Mouse (Mus musculus) hindbrain, postnatal 0 days (tissue): ENCODE results near the gene Inhbc. TPM values are rescaled to one million over a fixed set of nuclear protein-coding genes. Genes with fewer than 3 reads are reported as not detected.

Experiments
- ATAC-seq: fragments of 200-750 bp; cut with Nextera tagmentation; 2 replicates; pipeline ENCODE4 v1.8.0; 2017; ENCODE audit warnings: mild to moderate bottlenecking, moderate TSS enrichment, moderate library complexity
- DNase-seq: peaks from one replicate; pipeline ENCODE4 v3.0.0-alpha.2; 2015; ENCODE audit warnings: low spot score
- H3K27ac ChIP-seq: fragments of 300-500 bp; sonication (generic); 2 replicates; pipeline ENCODE4 v1.5.1; 2014; ENCODE audit warnings: mild to moderate bottlenecking
- H3K27me3 ChIP-seq: fragments of 300-500 bp; sonication (generic); 2 replicates; pipeline ENCODE4 v1.6.1; 2014; ENCODE audit warnings: low read length, mixed read lengths; ENCODE audit not compliant: insufficient read depth
- H3K36me3 ChIP-seq: fragments of 300-500 bp; sonication (generic); 2 replicates; pipeline ENCODE4 v1.6.1; 2014; ENCODE audit warnings: low read length, mixed read lengths; ENCODE audit not compliant: insufficient read depth
- H3K4me1 ChIP-seq: fragments of 300-500 bp; sonication (generic); 2 replicates; pipeline ENCODE4 v1.6.1; 2014; ENCODE audit warnings: antibody characterized with exemption, low read length, mixed read lengths; ENCODE audit not compliant: insufficient read depth
- H3K4me2 ChIP-seq: fragments of 300-500 bp; sonication (generic); 2 replicates; pipeline ENCODE4 v1.6.1; 2014; ENCODE audit warnings: low read depth, mild to moderate bottlenecking, low read length, moderate library complexity, mixed read lengths
- H3K4me3 ChIP-seq: fragments of 300-500 bp; sonication (generic); 2 replicates; pipeline ENCODE4 v1.5.1; 2014; ENCODE audit warnings: low read length
- H3K9ac ChIP-seq: fragments of 300-500 bp; sonication (generic); replicated peaks from 2 replicates; pipeline ENCODE4 v1.6.1; 2014; ENCODE audit warnings: mild to moderate bottlenecking, low read length, moderate library complexity, mixed read lengths
- H3K9me3 ChIP-seq: fragments of 300-500 bp; sonication (generic); 2 replicates; pipeline ENCODE4 v1.6.1; 2016; ENCODE audit warnings: low read length, mixed read lengths
- CTCF ChIP-seq: IDR thresholded peaks from 2 replicates; pipeline ENCODE4 v1.5.1; 2016; ENCODE audit warnings: antibody characterized with exemption, control low read depth, low read depth
- WGBS: fragments of 180-500 bp; shearing (Covaris S2); extraction: QIAGEN DNeasy Blood & Tissue Kit; methylation state at CpG from one replicate; pipeline ENCODE4 v1.1.7; 2014; 5-methylcytosine and 5-hydroxymethylcytosine counted together
- polyA plus RNA-seq: library from polyadenylated mRNA; unstranded; fragments of >200 nt; fragmentation: Nextera tagmentation; extraction: Ambion mirVana; gene quantifications from 2 replicates; pipeline ENCODE4 v1.2.1, GENCODE M21; 2015
- total RNA-seq: library from RNA; depleted of rRNA; stranded (reverse); fragments of >200 nt; gene quantifications from 2 replicates; pipeline ENCODE4 v1.2.3, GENCODE M21; 2014

Inhbc gene
- total and polyA plus RNA-seq, 2 experiments from 2014 or later: not detected

- 0 out of 2 replicates have a peak overlapping the region, but pooled peaks have one; percentile 28 for H3K9ac ChIP-seq
- peaks cover 11% of the 10 kb centered on the region for H3K4me1 ChIP-seq
- H3K36me3 ChIP-seq: no peaks in the 10 kb centered on the region
- H3K4me3 ChIP-seq: peak overlapping the region; percentile 37
- no peaks in the 10 kb centered on the region for H3K9me3 ChIP-seq
- H3K4me2 ChIP-seq: peak overlapping the region; percentile 68
- WGBS: under 1% methylated on average over 31 of the region's 31 CpGs
- peak; percentile 84 for ATAC-seq
- TF ChIP-seq CTCF: peak; percentile 95
- peak overlapping the region; percentile 48; the same call in 1 of the 2 replicates for H3K27ac ChIP-seq
- peak; percentile 96 for DNase-seq
- H3K27me3 ChIP-seq: peaks cover 13% of the 10 kb centered on the region; the same call in 1 of the 2 replicates
Measured at GRCm38 (mm10) chr10:127338930-127339682, 31.1 kb downstream of the Inhbc start.

GRCm38 (mm10) chr10:127337536-127338099, 32.6 kb downstream of the Inhbc start:
- no peaks in the 10 kb centered on the region for H3K36me3 ChIP-seq
- no peak for TF ChIP-seq CTCF
- no peaks in the 10 kb centered on the region for H3K9me3 ChIP-seq
- H3K9ac ChIP-seq: no peak overlapping the region
- H3K4me2 ChIP-seq: no peak overlapping the region
- WGBS: 79% methylated on average over 6 of the region's 6 CpGs
- H3K4me1 ChIP-seq: peaks cover 11% of the 10 kb centered on the region
- H3K27me3 ChIP-seq: peaks cover 13% of the 10 kb centered on the region; the same call in 1 of the 2 replicates
- no peak for ATAC-seq
- DNase-seq: no peak
- no peak overlapping the region for H3K4me3 ChIP-seq
- H3K27ac ChIP-seq: no peak overlapping the region

GRCm38 (mm10) chr10:127336952-127337351, 33.3 kb downstream of the Inhbc start:
- H3K9me3 ChIP-seq: no peaks in the 10 kb centered on the region
- no peak overlapping the region for H3K4me2 ChIP-seq
- DNase-seq (no peak), ATAC-seq (no peak)
- TF ChIP-seq CTCF: no peak
- 66% methylated on average over 5 of the region's 5 CpGs for WGBS
- no peak overlapping the region for H3K4me3 ChIP-seq
- H3K27ac ChIP-seq: no peak overlapping the region
- H3K9ac ChIP-seq: no peak overlapping the region
- peaks cover 11% of the 10 kb centered on the region for H3K4me1 ChIP-seq
- no peaks in the 10 kb centered on the region for H3K36me3 ChIP-seq
- peaks cover 13% of the 10 kb centered on the region; the same call in 1 of the 2 replicates for H3K27me3 ChIP-seq

- ATAC-seq: no peak
- Histone ChIP-seq H3K4me2 (no peak overlapping the region), H3K27ac (no peak overlapping the region), H3K27me3 (peaks cover 4% of the 10 kb centered on the region; the same call in 1 of the 2 replicates), H3K9ac (no peak overlapping the region), H3K9me3 (no peaks in the 10 kb centered on the region), H3K36me3 (no peaks in the 10 kb centered on the region), H3K4me1 (peaks cover 8% of the 10 kb centered on the region), H3K4me3 (no peak overlapping the region)
- WGBS: 77% methylated on average over 1 of the region's 1 CpGs
- TF ChIP-seq CTCF: peak; percentile 13; the same call in 1 of the 2 replicates
- no peak for DNase-seq
Measured at GRCm38 (mm10) chr10:127335271-127335670, 35.0 kb downstream of the Inhbc start.

- ATAC-seq: no peak
- Histone ChIP-seq H3K36me3 (no peaks in the 10 kb centered on the region), H3K9me3 (no peaks in the 10 kb centered on the region), H3K4me2 (no peak overlapping the region), H3K27ac (no peak overlapping the region), H3K9ac (no peak overlapping the region), H3K4me3 (no peak overlapping the region), H3K27me3 (0 out of 2 replicates have a peak, but pooled peaks cover 5% of the 10 kb centered on the region), H3K4me1 (no peaks in the 10 kb centered on the region)
- no peak for DNase-seq
- WGBS: 69% methylated on average over 5 of the region's 5 CpGs
- peak; percentile 43; the same call in 1 of the 2 replicates for TF ChIP-seq CTCF
Measured at GRCm38 (mm10) chr10:127333152-127333551, 37.1 kb downstream of the Inhbc start.

- Histone ChIP-seq H3K27me3 (peaks cover 12% of the 10 kb centered on the region), H3K4me3 (peak overlapping the region; percentile 20; the same call in 1 of the 2 replicates), H3K9me3 (no peaks in the 10 kb centered on the region), H3K36me3 (no peaks in the 10 kb centered on the region), H3K9ac (no peak overlapping the region), H3K4me1 (no peaks in the 10 kb centered on the region), H3K4me2 (peak overlapping the region; percentile 46), H3K27ac (no peak overlapping the region)
- DNase-seq: peak; percentile 58
- peak; percentile 52; the same call in 1 of the 2 replicates for ATAC-seq
- TF ChIP-seq CTCF: peak; percentile 47
- 33% methylated on average over 31 of the region's 31 CpGs for WGBS
Measured at GRCm38 (mm10) chr10:127332211-127332874, 37.9 kb downstream of the Inhbc start.
